Mouse (Mus musculus) liver, embryonic 14.5 days (tissue): ENCODE results near the gene Gm12800. TPM values are rescaled to one million over a fixed set of nuclear protein-coding genes. Genes with fewer than 3 reads are reported as not detected.
"Not testable (repeated sequence)": the region's sequence is repeated elsewhere in the genome, so short reads cannot be mapped to it uniquely, and the experiment has no call there.

Experiments used
- ATAC-seq: fragments of 200-750 bp; cut with Nextera tagmentation; 2 replicates; pipeline ENCODE4 v1.8.0; 2017; ENCODE audit warnings: moderate number of reproducible peaks, mild to moderate bottlenecking, moderate library complexity; ENCODE audit not compliant: insufficient read depth
- DNase-seq, 3 experiments: peaks; one replicate each; pipeline ENCODE4 v3.0.0-alpha.2; 2012 to 2013; ENCODE audit warnings: low read depth in 3 of 3, low spot score in 3 of 3
- H3K27ac ChIP-seq: fragments of 300-500 bp; sonication (generic); 2 replicates; pipeline ENCODE4 v1.5.1; 2014; ENCODE audit warnings: moderate library complexity, mild to moderate bottlenecking, control low read depth, inconsistent platforms
- H3K27me3 ChIP-seq: fragments of 300-500 bp; sonication (generic); 2 replicates; pipeline ENCODE4 v1.6.1; 2014; ENCODE audit warnings: mild to moderate bottlenecking, low read length, moderate library complexity; ENCODE audit not compliant: control insufficient read depth, insufficient read depth
- H3K36me3 ChIP-seq: fragments of 300-500 bp; sonication (generic); replicated peaks from 2 replicates; pipeline ENCODE4 v1.6.1; 2014; ENCODE audit warnings: low read depth; ENCODE audit not compliant: control insufficient read depth, insufficient read depth
- H3K4me1 ChIP-seq, 2 experiments: fragments of 200-500 bp in 1 of 2; fragments of 300-500 bp in 1 of 2; sonication (generic) in 1 of 2; replicated peaks; 2 replicates each; pipeline ENCODE4 v1.6.1; 2012 to 2014; ENCODE audit warnings: antibody characterized with exemption in 1 of 2, inconsistent platforms in 1 of 2, low read length in 1 of 2; ENCODE audit not compliant: control insufficient read depth in 2 of 2, insufficient read depth in 2 of 2
- H3K4me2 ChIP-seq: fragments of 300-500 bp; sonication (generic); 2 replicates; pipeline ENCODE4 v1.6.1; 2014; ENCODE audit warnings: low read depth, mild to moderate bottlenecking, control low read depth, moderate library complexity
- H3K4me3 ChIP-seq, 2 experiments: fragments of 200-500 bp in 1 of 2; fragments of 300-500 bp in 1 of 2; sonication (generic) in 1 of 2; 2 replicates each; pipeline ENCODE4 v1.5.1; 2012 to 2014; ENCODE audit warnings: low read depth in 2 of 2, low read length in 2 of 2, mild to moderate bottlenecking in 2 of 2, control low read depth in 1 of 2, inconsistent platforms in 1 of 2, moderate library complexity in 1 of 2; ENCODE audit not compliant: insufficient read depth in 1 of 2
- H3K9ac ChIP-seq: fragments of 300-500 bp; sonication (generic); replicated peaks from 2 replicates; pipeline ENCODE4 v1.6.1; 2014; ENCODE audit warnings: mild to moderate bottlenecking, control low read depth, moderate library complexity
- H3K9me3 ChIP-seq: fragments of 300-500 bp; sonication (generic); 2 replicates; pipeline ENCODE4 v1.6.1; 2016; ENCODE audit warnings: low read length, mixed read lengths; ENCODE audit not compliant: control insufficient read depth
- CTCF ChIP-seq: IDR thresholded peaks from 2 replicates; pipeline ENCODE4 v1.5.1; 2016; ENCODE audit warnings: antibody characterized with exemption, low read depth, control low read depth
- EP300 ChIP-seq: IDR thresholded peaks from 2 replicates; pipeline ENCODE4 v1.6.1; 2016; ENCODE audit warnings: antibody characterized with exemption, low read depth
- WGBS: fragments of 180-500 bp; shearing (Covaris S2); extraction: QIAGEN DNeasy Blood & Tissue Kit; methylation state at CpG from one replicate; pipeline ENCODE4 v1.1.7; 2014; ENCODE audit not compliant: insufficient replicate concordance; 5-methylcytosine and 5-hydroxymethylcytosine counted together
- polyA plus RNA-seq, 2 experiments: library from polyadenylated mRNA; depleted of rRNA in 1 of 2; stranded (reverse) in 1 of 2; unstranded in 1 of 2; fragments of >200 nt; fragmentation: Nextera tagmentation in 1 of 2; extraction: Ambion mirVana in 1 of 2; gene quantifications; 2 replicates each; pipeline versions ENCODE4 v1.2.1 to v1.2.3; 2012 to 2014

The Gm12800 gene
- polyA plus RNA-seq, 2 experiments, result not detected

GRCm38 (mm10) chr4:101883641-101884040 is 25.3 kb upstream of the Gm12800 start:
- DNase-seq (no peak), ATAC-seq (no peak)
- Histone ChIP-seq H3K36me3 (no peaks in the 10 kb centered on the region), H3K4me1 (no peaks in the 10 kb centered on the region), H3K4me3 (no peak overlapping the region), H3K4me2 (no peak overlapping the region), H3K27ac (no peak overlapping the region), H3K27me3 (no peaks in the 10 kb centered on the region), H3K9me3 (no peaks in the 10 kb centered on the region), H3K9ac (no peak overlapping the region)
- TF ChIP-seq CTCF (no peak), EP300 (no peak)
- WGBS, result 21% methylated on average over 3 of the region's 3 CpGs

- Histone ChIP-seq H3K36me3 (no peaks in the 10 kb centered on the region), H3K27me3 (no peaks in the 10 kb centered on the region), H3K4me1 (no peaks in the 10 kb centered on the region), H3K4me3 (no peak overlapping the region), H3K9me3 (no peaks in the 10 kb centered on the region), H3K27ac (no peak overlapping the region), H3K4me2 (no peak overlapping the region), H3K9ac (no peak overlapping the region)
- DNase-seq (no peak), ATAC-seq (no peak)
- TF ChIP-seq CTCF (no peak), EP300 (no peak)
Observed at GRCm38 (mm10) chr4:101889377-101889776, 19.5 kb upstream of the Gm12800 start.

- Histone ChIP-seq H3K9me3 (no peaks in the 10 kb centered on the region), H3K27me3 (no peaks in the 10 kb centered on the region), H3K4me1 (no peaks in the 10 kb centered on the region), H3K4me2 (no peak within 1 kb of the TSS), H3K36me3 (no peaks in the 10 kb centered on the region), H3K27ac (no peak within 1 kb of the TSS), H3K4me3 (no peak within 1 kb of the TSS), H3K9ac (no peak within 1 kb of the TSS)
- no peak for DNase-seq
- 55% methylated on average over 7 of the region's 7 CpGs for WGBS
- TF ChIP-seq EP300, result no peak
- TF ChIP-seq CTCF, result no peak
- no peak for ATAC-seq
Observed at GRCm38 (mm10) chr4:101893656-101894420, 15.1 kb upstream of the Gm12800 start, which contains the start of gene C130073F10Rik. Gene C130073F10Rik (minus strand): TSS chr4:101893789.

GRCm38 (mm10) chr4:101940107-101940506 is 31.2 kb downstream of the Gm12800 start, which contains the start of gene Gm12794:
Gene Gm12794 (plus strand): TSS chr4:101940407.
- H3K36me3 ChIP-seq, DNase-seq, H3K9ac ChIP-seq, H3K4me2 ChIP-seq, H3K27ac ChIP-seq, ATAC-seq, H3K27me3 ChIP-seq, H3K9me3 ChIP-seq, H3K4me3 ChIP-seq, H3K4me1 ChIP-seq: not testable (repeated sequence)
- WGBS, result 43% methylated on average over 1 of the region's 2 CpGs

Other genes with a start within 250 kb of the Gm12800 start
- gene Lepr, start 191.7 kb upstream of the Gm12800 start, polyA plus RNA-seq (2012; rRNA removed), result 0.22 and 0.31 TPM in 2 replicates
- gene Lepr, start 191.7 kb upstream of the Gm12800 start, polyA plus RNA-seq (2014; fragmentation: Nextera tagmentation; extraction: Ambion mirVana), result 0.57 and 0.97 TPM in 2 replicates
- gene B020004J07Rik, start 65.1 kb upstream of the Gm12800 start, polyA plus RNA-seq (2012; rRNA removed), result not detected in 2 replicates
- gene B020004J07Rik, start 65.1 kb upstream of the Gm12800 start, polyA plus RNA-seq (2014; fragmentation: Nextera tagmentation; extraction: Ambion mirVana), result not detected in 2 replicates
- gene C130073F10Rik, start 15.3 kb upstream of the Gm12800 start, polyA plus RNA-seq (2012; rRNA removed), result not detected in 2 replicates
- gene C130073F10Rik, start 15.3 kb upstream of the Gm12800 start, polyA plus RNA-seq (2014; fragmentation: Nextera tagmentation; extraction: Ambion mirVana), result not detected in 2 replicates
- gene Gm12794, start 31.3 kb downstream of the Gm12800 start, polyA plus RNA-seq (2012; rRNA removed), result not detected in 2 replicates
- gene Gm12794, start 31.3 kb downstream of the Gm12800 start, polyA plus RNA-seq (2014; fragmentation: Nextera tagmentation; extraction: Ambion mirVana), result not detected in 2 replicates
- not detected in 2 replicates for gene Gm12790, start 71.9 kb downstream of the Gm12800 start, polyA plus RNA-seq (2012; rRNA removed)
- gene Gm12790, start 71.9 kb downstream of the Gm12800 start, polyA plus RNA-seq (2014; fragmentation: Nextera tagmentation; extraction: Ambion mirVana), result not detected in 2 replicates
- not detected in 2 replicates for gene Gm12789, start 77.5 kb downstream of the Gm12800 start, polyA plus RNA-seq (2012; rRNA removed)
- not detected in 2 replicates for gene Gm12789, start 77.5 kb downstream of the Gm12800 start, polyA plus RNA-seq (2014; fragmentation: Nextera tagmentation; extraction: Ambion mirVana)
- 1.2 and 1.5 TPM in 2 replicates for gene Pde4b, start 178.4 kb downstream of the Gm12800 start, polyA plus RNA-seq (2012; rRNA removed)
- 2.1 and 2.3 TPM in 2 replicates for gene Pde4b, start 178.4 kb downstream of the Gm12800 start, polyA plus RNA-seq (2014; fragmentation: Nextera tagmentation; extraction: Ambion mirVana)